In the genomic region with DNA sequence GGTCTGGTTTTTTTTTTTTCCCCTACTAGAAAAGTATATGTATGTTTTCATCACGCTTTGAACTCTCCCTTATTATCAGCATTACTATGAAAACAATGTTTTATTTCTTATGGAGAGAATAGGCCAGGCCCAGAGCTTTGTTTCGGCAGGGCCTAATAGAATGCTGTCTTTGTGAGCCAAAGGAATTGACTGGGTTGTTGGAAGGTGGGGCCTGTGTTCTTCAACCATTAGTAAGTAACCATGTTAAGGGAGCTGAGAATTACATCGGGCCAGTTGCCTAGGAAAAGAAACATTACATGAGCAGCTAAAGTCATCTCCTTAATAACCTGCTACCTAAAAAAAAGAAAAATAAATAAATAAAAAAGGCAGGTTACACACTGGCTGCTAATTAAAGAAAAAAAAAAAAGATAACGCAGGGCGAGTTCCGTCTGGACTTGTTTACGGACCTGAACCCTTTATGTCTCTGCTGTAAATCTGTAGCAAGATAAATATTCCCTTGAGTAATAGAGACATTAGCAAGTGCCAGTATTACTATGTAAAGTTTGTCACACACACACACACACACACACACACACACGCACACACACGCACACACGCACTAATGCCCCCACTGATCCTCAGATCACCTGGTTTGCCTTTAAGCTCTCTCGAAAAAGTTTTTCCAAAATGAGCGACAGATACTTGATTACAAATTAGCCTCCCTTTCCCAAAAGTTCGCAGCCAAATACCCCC, we compare ENCODE assay signal across 17 mouse cellular contexts. TPM values are rescaled to one million over a fixed set of nuclear protein-coding genes. Genes with fewer than 3 reads are reported as not detected.
DNase-seq lines count a peak whose midpoint lies in the region; ATAC-seq and TF ChIP-seq lines count a peak whose summit lies in the region.
"Had no signal": no experiment of that assay in that cellular context is flagged by ENCODE, and none has a peak within 500 bp of the region (broad histone marks: within the 10 kb centered on the region; RNA-seq: fewer than 3 reads in every experiment).

No protein-coding gene starts in this region.

- no peak overlapping the region for H3K9ac ChIP-seq in embryonic facial prominence, embryonic 15.5 days
- no peak overlapping the region for H3K9ac ChIP-seq in kidney, embryonic 15.5 days
- H3K9ac ChIP-seq in intestine, embryonic 15.5 days: no peak overlapping the region
- H3K9ac ChIP-seq: embryonic facial prominence, embryonic 13.5 days; neural tube, embryonic 12.5 days had no signal

- no peak overlapping the region for H3K4me2 ChIP-seq in embryonic facial prominence, embryonic 15.5 days (replicated peaks)
- H3K4me2 ChIP-seq in kidney, embryonic 15.5 days: no peak overlapping the region
- H3K4me2 ChIP-seq in intestine, embryonic 15.5 days (replicated peaks): peak overlapping the region; percentile 27
- H3K4me2 ChIP-seq: embryonic facial prominence, embryonic 13.5 days; neural tube, embryonic 12.5 days had no signal

- 54% methylated on average over 13 of the region's 13 CpGs for WGBS in embryonic facial prominence, embryonic 15.5 days
- WGBS in embryonic facial prominence, embryonic 10.5 days: 79% methylated on average over 13 of the region's 13 CpGs
- WGBS in kidney, embryonic 15.5 days: 52% methylated on average over 13 of the region's 13 CpGs
- 51% methylated on average over 13 of the region's 13 CpGs for WGBS in intestine, embryonic 15.5 days
- 28% methylated on average over 13 of the region's 13 CpGs for WGBS in small intestine, adult 2 months

- no peak overlapping the region for H3K4me3 ChIP-seq in embryonic facial prominence, embryonic 15.5 days (replicated peaks)
- no peak overlapping the region for H3K4me3 ChIP-seq in embryonic facial prominence, embryonic 10.5 days
- H3K4me3 ChIP-seq in kidney, embryonic 15.5 days (replicated peaks): no peak overlapping the region
- no peak overlapping the region for H3K4me3 ChIP-seq in intestine, embryonic 15.5 days (replicated peaks)
- H3K4me3 ChIP-seq in small intestine, adult 2 months (ENCODE audit: low read depth, low read length): peak overlapping the region; percentile 18; the same call in 1 of the 2 replicates
- H3K4me3 ChIP-seq: embryonic facial prominence, embryonic 13.5 days; neural tube, embryonic 12.5 days had no signal

- TF ChIP-seq POLR2A in small intestine, adult 2 months (IDR thresholded peaks at IDR 0.05; ENCODE audit: low read depth, low read length): no peak

- H3K36me3 ChIP-seq in embryonic facial prominence, embryonic 15.5 days: peaks cover 33% of the 10 kb centered on the region
- peaks cover 34% of the 10 kb centered on the region for H3K36me3 ChIP-seq in embryonic facial prominence, embryonic 10.5 days (replicated peaks)
- peaks cover 57% of the 10 kb centered on the region for H3K36me3 ChIP-seq in kidney, embryonic 15.5 days
- H3K36me3 ChIP-seq in intestine, embryonic 15.5 days: peaks cover 3% of the 10 kb centered on the region; the same call in 1 of the 2 replicates
- H3K36me3 ChIP-seq in small intestine, adult 2 months (ENCODE audit: control insufficient read depth, insufficient read depth, low read length): peaks cover 1% of the 10 kb centered on the region; the same call in 1 of the 2 replicates

- no peaks in the 10 kb centered on the region for H3K9me3 ChIP-seq in embryonic facial prominence, embryonic 15.5 days (replicated peaks)
- H3K9me3 ChIP-seq in embryonic facial prominence, embryonic 10.5 days: no peaks in the 10 kb centered on the region
- H3K9me3 ChIP-seq in kidney, embryonic 15.5 days (replicated peaks): no peaks in the 10 kb centered on the region
- no peaks in the 10 kb centered on the region for H3K9me3 ChIP-seq in intestine, embryonic 15.5 days
- H3K9me3 ChIP-seq: embryonic facial prominence, embryonic 13.5 days; neural tube, embryonic 12.5 days had no signal

- H3K4me1 ChIP-seq in embryonic facial prominence, embryonic 15.5 days: peaks cover 7% of the 10 kb centered on the region; the same call in 1 of the 2 replicates
- peaks cover 17% of the 10 kb centered on the region for H3K4me1 ChIP-seq in embryonic facial prominence, embryonic 10.5 days
- H3K4me1 ChIP-seq in kidney, embryonic 15.5 days: peaks cover 28% of the 10 kb centered on the region
- H3K4me1 ChIP-seq in intestine, embryonic 15.5 days (replicated peaks): 0 out of 2 replicates have a peak, but pooled peaks cover 2% of the 10 kb centered on the region
- no peaks in the 10 kb centered on the region for H3K4me1 ChIP-seq in small intestine, adult 2 months (ENCODE audit: control insufficient read depth, insufficient read depth, insufficient read length, low read length)
- H3K4me1 ChIP-seq: neural tube, embryonic 12.5 days had no signal

- DNase-seq in embryonic facial prominence, embryonic 10.5 days (ENCODE audit: low spot score): no peak
- DNase-seq in kidney, postnatal 14 days: no peak
- no peak for DNase-seq in thymus, postnatal 10 days (ENCODE audit: low spot score in 2 of 2)
- DNase-seq in right cerebral cortex, adult 18-20 months: no peak
- DNase-seq: cerebellum, adult 11-12 months; layer of hippocampus, postnatal 36 days; left cerebral cortex, postnatal 4 days; thymus, adult 18-20 months had no signal

- TF ChIP-seq CTCF in small intestine, adult 2 months (IDR thresholded peaks at IDR 0.05; ENCODE audit: extremely low read depth, insufficient read length, insufficient replicate concordance, low read depth, low read length): no peak

- ATAC-seq in embryonic facial prominence, embryonic 15.5 days (ENCODE audit: insufficient number of reproducible peaks, low FRiP score, low TSS enrichment, low read depth): no peak
- ATAC-seq in kidney, embryonic 15.5 days (replicated peaks; ENCODE audit: low FRiP score): no peak
- ATAC-seq in intestine, embryonic 15.5 days: peak; percentile 47
- ATAC-seq: hindbrain, postnatal 0 days had no signal

- H3K27me3 ChIP-seq in embryonic facial prominence, embryonic 15.5 days: no peaks in the 10 kb centered on the region
- no peaks in the 10 kb centered on the region for H3K27me3 ChIP-seq in embryonic facial prominence, embryonic 10.5 days (replicated peaks; ENCODE audit: low read depth, poor library complexity, severe bottlenecking)
- H3K27me3 ChIP-seq in kidney, embryonic 15.5 days: no peaks in the 10 kb centered on the region
- H3K27me3 ChIP-seq in intestine, embryonic 15.5 days (replicated peaks): no peaks in the 10 kb centered on the region
- no peaks in the 10 kb centered on the region for H3K27me3 ChIP-seq in small intestine, adult 2 months (ENCODE audit: control insufficient read depth, insufficient read depth, low read length)
- H3K27me3 ChIP-seq: CH12.LX; embryonic facial prominence, embryonic 13.5 days; neural tube, embryonic 12.5 days had no signal

- H3K27ac ChIP-seq in embryonic facial prominence, embryonic 15.5 days (replicated peaks): 0 out of 2 replicates have a peak overlapping the region, but pooled peaks have one; percentile 7
- H3K27ac ChIP-seq in embryonic facial prominence, embryonic 10.5 days (replicated peaks): no peak overlapping the region
- peak overlapping the region; percentile 85 for H3K27ac ChIP-seq in kidney, embryonic 15.5 days
- H3K27ac ChIP-seq in intestine, embryonic 15.5 days: peak overlapping the region; percentile 53
- peak overlapping the region; percentile 70 for H3K27ac ChIP-seq in small intestine, adult 2 months (ENCODE audit: insufficient read depth, low read depth, low read length)
- H3K27ac ChIP-seq: embryonic facial prominence, embryonic 13.5 days; hindbrain, postnatal 0 days; macrophage; neural tube, embryonic 12.5 days had no signal

RNA-seq across cellular contexts. Expression of a gene that starts 47.7 kb away (rescaled TPM):
- polyA plus RNA-seq in embryonic facial prominence, embryonic 15.5 days (2015; fragmentation: Nextera tagmentation; extraction: Ambion mirVana): 46.7 and 50.2 TPM in 2 replicates
- 13.9 and 19.7 TPM in 2 replicates for polyA plus RNA-seq in embryonic facial prominence, embryonic 10.5 days (2016; fragmentation: Nextera tagmentation; extraction: Ambion mirVana)
- polyA plus RNA-seq in kidney, embryonic 15.5 days (2015; fragmentation: Nextera tagmentation; extraction: Ambion mirVana): 35.8 and 38.6 TPM in 2 replicates
- 27.2 and 29.0 TPM in 2 replicates for polyA plus RNA-seq in intestine, embryonic 15.5 days (2015; fragmentation: Nextera tagmentation; extraction: Ambion mirVana)
- polyA plus RNA-seq in small intestine, adult 2 months (2012; rRNA removed): 1.4 and 3.3 TPM in 2 replicates
